In genomic region chr9:110053305-110054079, GRCm38 (mm10) we compare ENCODE assay signal across 10 mouse cellular contexts.
DNase-seq lines count a peak whose midpoint lies in the region; ATAC-seq and TF ChIP-seq lines count a peak whose summit lies in the region.
"Had no signal": no experiment of that assay in that cellular context is flagged by ENCODE, and none has a peak within 500 bp of the region (broad histone marks: within the 10 kb centered on the region; RNA-seq: fewer than 3 reads in every experiment).

No protein-coding gene starts in this region.

- no peak overlapping the region for H3K27ac ChIP-seq in kidney, adult 2 months (ENCODE audit: insufficient read depth, low read depth, low read length)
- peak overlapping the region; percentile 85 for H3K27ac ChIP-seq in heart, embryonic 13.5 days (replicated peaks)
- H3K27ac ChIP-seq: embryonic facial prominence, embryonic 13.5 days; macrophage had no signal

- no peak for ATAC-seq in heart, embryonic 13.5 days (ENCODE audit: extremely low read depth, insufficient number of reproducible peaks, low FRiP score, low TSS enrichment)

- no peak overlapping the region for H3K4me3 ChIP-seq in kidney, adult 2 months (ENCODE audit: insufficient read depth, low read depth, low read length)
- H3K4me3 ChIP-seq in heart, embryonic 13.5 days: no peak overlapping the region
- H3K4me3 ChIP-seq: embryonic facial prominence, embryonic 13.5 days had no signal

- H3K4me1 ChIP-seq in kidney, adult 2 months (ENCODE audit: control insufficient read depth, insufficient read depth, low read length): no peaks in the 10 kb centered on the region
- H3K4me1 ChIP-seq in heart, embryonic 13.5 days: peaks cover 38% of the 10 kb centered on the region

- peak overlapping the region; percentile 22 for H3K4me2 ChIP-seq in heart, embryonic 13.5 days
- H3K4me2 ChIP-seq: embryonic facial prominence, embryonic 13.5 days had no signal

- no peaks in the 10 kb centered on the region for H3K36me3 ChIP-seq in kidney, adult 2 months (ENCODE audit: control insufficient read depth, insufficient read depth, low read length)
- H3K36me3 ChIP-seq in heart, embryonic 13.5 days: peaks cover 9% of the 10 kb centered on the region; the same call in 1 of the 2 replicates

- H3K9me3 ChIP-seq in heart, embryonic 13.5 days: no peaks in the 10 kb centered on the region
- H3K9me3 ChIP-seq: embryonic facial prominence, embryonic 13.5 days had no signal

- TF ChIP-seq CTCF in kidney, adult 2 months (conservative IDR thresholded peaks at IDR 0.05; ENCODE audit: insufficient read depth, insufficient read length, low read depth, low read length): no peak

- peak overlapping the region; percentile 69; the same call in 1 of the 2 replicates for H3K9ac ChIP-seq in heart, embryonic 13.5 days
- H3K9ac ChIP-seq: embryonic facial prominence, embryonic 13.5 days had no signal

- peak; percentile 8 for DNase-seq in kidney, adult 2 months
- no peak for DNase-seq in kidney, postnatal 25 days
- peak; percentile 58 for DNase-seq in embryo, embryonic 9.5 days (ENCODE audit: extremely low spot score)
- peak; percentile 40 to 70 for DNase-seq in left cerebral cortex, adult 8-10 months (ENCODE audit: low spot score in 2 of 2)
- DNase-seq in retina, postnatal 7 days (ENCODE audit: low read depth, low spot score): peak; percentile 49
- no peak for DNase-seq in urinary bladder, postnatal 10 days (ENCODE audit: low spot score)
- no peak for DNase-seq in urinary bladder, adult 2 months (ENCODE audit: low spot score)

- no peaks in the 10 kb centered on the region for H3K27me3 ChIP-seq in kidney, adult 2 months (replicated peaks; ENCODE audit: control insufficient read depth, insufficient read depth, low read length)
- H3K27me3 ChIP-seq in heart, embryonic 13.5 days (replicated peaks): no peaks in the 10 kb centered on the region
- H3K27me3 ChIP-seq: embryonic facial prominence, embryonic 13.5 days had no signal

- 59% methylated on average over 8 of the region's 8 CpGs for WGBS in kidney, adult 2 months
- WGBS in heart, embryonic 13.5 days: 46% methylated on average over 8 of the region's 8 CpGs

- no peak for TF ChIP-seq POLR2A in kidney, adult 2 months (IDR thresholded peaks at IDR 0.05; ENCODE audit: low read depth, low read length)

Comparison
In these comparisons a context has a peak if more than half of its experiments do, and no peak if none do; other contexts are left out.
1. DNase-seq: peak in kidney, adult 2 months (single experiment), embryo, embryonic 9.5 days (single experiment), left cerebral cortex, adult 8-10 months (2 of 2) and retina, postnatal 7 days (single experiment); none in kidney, postnatal 25 days (0 of 2), urinary bladder, postnatal 10 days (single experiment) and urinary bladder, adult 2 months (single experiment).